Mouse (Mus musculus) liver, embryonic 11.5 days (tissue): Measurements from ENCODE around the gene Nme9. TPM values are rescaled to one million over a fixed set of nuclear protein-coding genes. Genes with fewer than 3 reads are reported as not detected.

Experiments
- ATAC-seq: fragments of 200-750 bp; cut with Nextera tagmentation; replicated peaks from 2 replicates; pipeline ENCODE4 v1.8.0; 2017; ENCODE audit warnings: moderate number of reproducible peaks, mild to moderate bottlenecking, moderate TSS enrichment, moderate library complexity; ENCODE audit not compliant: low FRiP score
- DNase-seq: peaks from one replicate; pipeline ENCODE4 v3.0.0-alpha.2; 2017; ENCODE audit warnings: low spot score
- H3K27ac ChIP-seq: fragments of 300-500 bp; sonication (generic); 2 replicates; pipeline ENCODE4 v1.5.1; 2014; ENCODE audit warnings: mild to moderate bottlenecking, low read depth, low read length, control low read depth
- H3K27me3 ChIP-seq: fragments of 300-500 bp; sonication (generic); replicated peaks from 2 replicates; pipeline ENCODE4 v1.6.1; 2014; ENCODE audit warnings: low read length, mixed read lengths; ENCODE audit not compliant: control insufficient read depth, insufficient read depth
- H3K36me3 ChIP-seq: fragments of 300-500 bp; sonication (generic); 2 replicates; pipeline ENCODE4 v1.6.1; 2014; ENCODE audit warnings: mild to moderate bottlenecking, low read length, moderate library complexity, mixed read lengths; ENCODE audit not compliant: control insufficient read depth, insufficient read depth
- H3K4me1 ChIP-seq: fragments of 300-500 bp; sonication (generic); replicated peaks from 2 replicates; pipeline ENCODE4 v1.6.1; 2014; ENCODE audit warnings: low read length, mixed read lengths; ENCODE audit not compliant: control insufficient read depth, insufficient read depth
- H3K4me2 ChIP-seq: fragments of 300-500 bp; sonication (generic); 2 replicates; pipeline ENCODE4 v1.6.1; 2014; ENCODE audit warnings: mild to moderate bottlenecking, control low read depth, moderate library complexity
- H3K4me3 ChIP-seq: fragments of 300-500 bp; sonication (generic); 2 replicates; pipeline ENCODE4 v1.5.1; 2014; ENCODE audit warnings: low read depth, low read length, control low read depth
- H3K9ac ChIP-seq: fragments of 300-500 bp; sonication (generic); 2 replicates; pipeline ENCODE4 v1.6.1; 2014; ENCODE audit warnings: low read depth, low read length, control low read depth
- H3K9me3 ChIP-seq: fragments of 300-500 bp; sonication (generic); 2 replicates; pipeline ENCODE4 v1.6.1; 2016; ENCODE audit warnings: low read length, inconsistent platforms, mixed read lengths; ENCODE audit not compliant: control insufficient read depth
- WGBS: fragments of 180-500 bp; shearing (Covaris S2); extraction: QIAGEN DNeasy Blood & Tissue Kit; methylation state at CpG from one replicate; pipeline ENCODE4 v1.1.7; 2014; 5-methylcytosine and 5-hydroxymethylcytosine counted together
- polyA plus RNA-seq: library from polyadenylated mRNA; unstranded; fragments of >200 nt; fragmentation: Nextera tagmentation; extraction: Ambion mirVana; gene quantifications from 2 replicates; pipeline ENCODE4 v1.2.1, GENCODE M21; 2014

The Nme9 gene
- polyA plus RNA-seq, 1 experiment from 2014 or later, result not detected

DNA sequence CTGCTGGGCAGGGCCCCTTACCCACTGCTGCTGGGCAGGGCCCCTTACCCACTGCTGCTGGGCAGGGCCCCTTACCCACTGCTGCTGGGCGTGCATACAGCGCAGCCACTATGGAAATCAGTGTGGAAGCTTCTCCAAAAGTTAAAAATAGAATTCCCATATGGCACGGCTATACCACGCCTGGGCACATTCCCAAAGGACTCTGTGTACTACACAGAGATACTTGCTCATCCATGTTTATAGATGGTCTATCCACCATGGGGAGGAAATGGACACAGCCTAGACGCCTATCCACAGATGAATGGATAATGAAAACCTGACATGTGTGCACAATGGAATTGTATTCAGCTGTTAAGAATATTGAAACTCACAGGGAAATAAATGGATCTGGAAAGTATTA, 10.3 kb upstream of the Nme9 start:
- WGBS, result 79% methylated on average over 5 of the region's 5 CpGs
- no peak overlapping the region for H3K27ac ChIP-seq
- DNase-seq, result no peak
- H3K9ac ChIP-seq, result no peak overlapping the region
- no peaks in the 10 kb centered on the region for H3K9me3 ChIP-seq
- no peak overlapping the region for H3K4me2 ChIP-seq
- 0 out of 2 replicates have a peak, but pooled peaks cover 2% of the 10 kb centered on the region for H3K4me1 ChIP-seq
- no peaks in the 10 kb centered on the region for H3K36me3 ChIP-seq
- no peak overlapping the region for H3K4me3 ChIP-seq
- no peak for ATAC-seq
- H3K27me3 ChIP-seq, result peaks cover 41% of the 10 kb centered on the region

DNA sequence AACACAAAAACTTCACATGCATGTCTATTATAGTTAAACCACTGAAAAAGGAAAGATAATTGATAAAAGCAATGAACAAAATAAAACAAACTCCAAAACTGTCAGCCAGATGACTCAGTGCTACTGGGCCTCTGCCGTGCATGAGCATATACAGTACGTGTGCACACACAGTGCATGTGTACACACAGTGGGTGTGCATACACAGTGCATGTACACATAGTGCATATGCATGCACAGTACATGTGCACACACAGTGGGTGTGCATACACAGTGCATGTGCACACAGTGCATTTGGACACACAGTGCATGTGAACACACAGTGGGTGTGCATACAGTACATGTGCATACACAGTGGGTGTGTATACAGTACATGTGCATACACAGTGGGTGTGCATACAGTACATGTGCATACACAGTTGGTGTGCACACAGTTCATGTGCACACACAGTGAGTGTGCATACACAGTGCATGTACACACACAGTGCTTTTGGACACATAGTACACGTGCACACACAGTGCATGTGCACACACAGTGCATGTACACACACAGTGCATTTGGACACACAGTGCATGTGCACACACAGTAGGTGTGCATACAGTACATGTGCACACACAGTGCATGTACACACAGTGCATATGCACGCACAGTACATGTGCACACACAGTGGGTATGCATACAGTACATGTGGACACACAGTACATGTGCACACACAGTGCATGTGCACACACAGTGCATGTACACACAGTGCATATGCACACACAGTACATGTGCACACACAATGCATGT, 9.4 kb upstream of the Nme9 start:
- H3K36me3 ChIP-seq, result no peaks in the 10 kb centered on the region
- no peak overlapping the region for H3K27ac ChIP-seq
- no peak overlapping the region for H3K4me2 ChIP-seq
- H3K4me3 ChIP-seq, result no peak overlapping the region
- ATAC-seq (no peak; the same call in 1 of the 2 replicates), DNase-seq (no peak)
- peaks cover 32% of the 10 kb centered on the region for H3K27me3 ChIP-seq
- no peak overlapping the region for H3K9ac ChIP-seq
- no peaks in the 10 kb centered on the region for H3K9me3 ChIP-seq
- 0 out of 2 replicates have a peak, but pooled peaks cover 2% of the 10 kb centered on the region for H3K4me1 ChIP-seq
- WGBS, result 91% methylated on average over 4 of the region's 4 CpGs

DNA sequence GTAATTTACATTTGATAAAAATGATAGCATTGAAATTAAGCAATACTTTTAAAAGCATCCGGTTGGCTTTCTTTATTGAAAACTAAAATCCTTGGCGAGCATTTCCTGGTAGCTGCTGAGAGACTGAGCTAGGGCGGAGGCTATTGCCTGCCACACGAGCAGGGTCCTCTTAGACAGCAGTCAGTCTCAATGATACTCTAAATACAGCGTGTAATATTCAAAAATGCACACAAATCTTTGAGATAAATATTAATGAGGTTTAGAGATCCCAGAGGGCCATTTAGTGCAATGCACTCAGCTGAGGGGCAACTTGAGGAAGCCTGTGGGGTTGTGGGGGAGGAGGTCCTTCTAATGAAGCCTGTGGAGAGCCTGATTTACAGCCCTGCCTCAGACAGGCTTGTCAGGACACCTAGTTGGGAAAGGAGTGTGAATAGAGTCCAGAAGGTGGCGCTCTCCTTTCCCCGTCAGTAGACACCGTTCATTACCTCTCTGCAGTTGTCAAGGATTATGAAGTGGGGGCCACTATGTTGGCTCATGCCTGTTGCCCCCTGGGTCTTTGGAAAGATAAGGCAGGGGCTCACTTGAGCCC, 6.6 kb upstream of the Nme9 start:
- H3K27ac ChIP-seq, result no peak overlapping the region
- no peak overlapping the region for H3K9ac ChIP-seq
- no peak for DNase-seq
- no peaks in the 10 kb centered on the region for H3K9me3 ChIP-seq
- H3K36me3 ChIP-seq, result no peaks in the 10 kb centered on the region
- no peak overlapping the region for H3K4me2 ChIP-seq
- H3K4me3 ChIP-seq, result no peak overlapping the region
- no peak for ATAC-seq
- 36% methylated on average over 8 of the region's 8 CpGs for WGBS
- peaks cover 8% of the 10 kb centered on the region; the same call in 1 of the 2 replicates for H3K27me3 ChIP-seq
- no peaks in the 10 kb centered on the region for H3K4me1 ChIP-seq

DNA sequence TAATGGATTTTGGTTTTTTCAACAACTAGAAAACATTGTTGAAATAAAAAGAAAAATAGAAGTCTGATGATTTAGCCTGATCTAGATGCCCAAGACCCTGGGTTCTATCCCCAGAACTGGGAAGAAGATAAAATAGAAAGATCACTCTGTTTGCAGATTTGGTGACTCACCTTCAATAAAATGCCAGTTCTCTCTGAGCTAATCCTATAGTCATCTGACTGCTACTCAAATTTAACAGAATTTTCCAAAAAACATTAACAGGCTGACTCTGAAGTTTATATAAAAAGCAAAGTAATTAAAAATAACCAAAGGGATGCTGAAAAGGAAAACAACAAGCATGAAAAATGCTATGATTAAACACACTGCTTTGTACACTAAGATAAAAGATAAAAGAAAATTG, 5.0 kb upstream of the Nme9 start:
- Histone ChIP-seq H3K27me3 (peaks cover 9% of the 10 kb centered on the region; the same call in 1 of the 2 replicates), H3K4me3 (no peak overlapping the region), H3K4me2 (no peak overlapping the region), H3K9ac (no peak overlapping the region), H3K27ac (no peak overlapping the region), H3K36me3 (no peaks in the 10 kb centered on the region), H3K9me3 (no peaks in the 10 kb centered on the region), H3K4me1 (no peaks in the 10 kb centered on the region)
- DNase-seq, result no peak
- ATAC-seq, result no peak

DNA sequence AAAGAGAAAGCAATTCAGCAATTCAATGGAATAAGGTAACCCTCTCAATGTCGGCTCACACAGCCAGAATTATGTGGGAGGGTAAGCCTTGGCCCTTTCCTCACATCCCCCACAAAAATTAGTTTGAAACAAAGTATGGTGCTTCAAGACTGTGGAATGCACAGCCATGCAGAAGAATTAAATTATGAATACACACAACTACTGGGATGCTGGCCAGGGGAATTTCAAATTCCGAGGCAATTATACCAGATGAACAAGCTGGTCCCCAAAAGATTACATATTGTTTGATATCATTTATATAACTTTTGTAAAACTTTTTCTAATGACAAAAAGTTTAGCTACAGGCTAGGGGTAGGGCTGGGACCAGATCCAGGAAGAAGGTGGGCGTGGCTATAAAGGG, 4.0 kb upstream of the Nme9 start:
- no peak overlapping the region for H3K27ac ChIP-seq
- H3K27me3 ChIP-seq, result peaks cover 13% of the 10 kb centered on the region; the same call in 1 of the 2 replicates
- no peaks in the 10 kb centered on the region for H3K36me3 ChIP-seq
- H3K4me2 ChIP-seq, result no peak overlapping the region
- ATAC-seq (no peak), DNase-seq (no peak)
- no peaks in the 10 kb centered on the region for H3K9me3 ChIP-seq
- 70% methylated on average over 3 of the region's 3 CpGs for WGBS
- H3K4me1 ChIP-seq, result no peaks in the 10 kb centered on the region
- no peak overlapping the region for H3K9ac ChIP-seq
- no peak overlapping the region for H3K4me3 ChIP-seq

DNA sequence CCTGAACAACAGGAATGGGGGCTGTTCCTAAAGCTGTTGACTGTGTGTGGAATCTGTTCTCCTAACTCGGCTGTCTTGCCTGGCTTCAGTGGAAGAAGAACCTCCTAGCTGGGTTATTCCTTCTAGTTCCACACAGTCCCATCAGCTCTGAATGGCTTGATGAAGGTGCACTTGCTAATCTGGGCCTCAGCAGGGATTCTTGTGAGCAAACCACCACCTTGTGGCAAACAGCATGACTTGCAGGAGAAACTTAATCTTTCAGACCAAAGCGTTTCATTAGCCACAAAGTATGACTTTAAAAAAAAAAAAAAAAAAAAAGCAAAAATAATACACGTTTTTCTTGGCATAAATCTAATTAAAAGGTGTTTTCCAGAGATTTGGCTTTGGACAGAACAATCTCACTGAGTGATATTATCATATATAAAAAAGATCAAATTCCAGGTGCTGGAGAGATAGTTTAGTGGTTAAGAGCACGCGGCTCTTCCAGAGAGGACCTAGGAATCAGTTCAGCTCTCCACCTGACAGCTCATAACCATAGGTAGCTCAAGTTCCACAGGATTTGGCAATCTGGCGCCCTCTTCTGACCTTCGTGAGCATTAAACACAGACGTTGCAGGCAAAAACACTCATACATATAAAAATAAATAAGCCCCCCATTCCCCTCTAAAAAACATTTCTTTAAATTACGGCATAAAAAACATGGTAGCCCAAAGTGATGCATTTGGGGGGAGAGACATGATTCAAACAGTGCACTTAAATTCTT, 1.2 kb upstream of the Nme9 start:
- Histone ChIP-seq H3K4me1 (no peaks in the 10 kb centered on the region), H3K4me3 (no peak overlapping the region), H3K9ac (no peak overlapping the region), H3K36me3 (no peaks in the 10 kb centered on the region), H3K27me3 (peaks cover 10% of the 10 kb centered on the region), H3K9me3 (no peaks in the 10 kb centered on the region), H3K4me2 (no peak overlapping the region), H3K27ac (no peak overlapping the region)
- no peak for DNase-seq
- ATAC-seq, result no peak
- 31% methylated on average over 9 of the region's 9 CpGs for WGBS

DNA sequence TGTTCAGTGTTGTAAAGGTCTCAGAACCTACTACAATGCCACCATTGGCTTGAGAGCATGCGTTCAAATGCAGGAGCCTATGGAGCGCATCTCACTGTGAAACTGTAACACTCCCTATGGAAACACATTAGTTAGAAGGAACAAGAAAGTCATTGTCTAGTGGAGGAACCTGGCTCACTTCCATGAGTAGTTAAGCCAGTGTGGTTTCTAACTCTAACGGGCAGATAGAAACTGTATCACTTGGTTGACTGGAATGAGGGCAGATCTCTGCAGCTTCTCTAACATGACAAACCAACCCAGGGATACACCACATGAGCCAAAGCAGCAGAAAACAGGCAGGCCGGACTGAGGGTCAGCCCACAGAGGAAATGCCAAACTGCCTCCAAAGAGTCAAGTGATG, 2.9 kb downstream of the Nme9 start:
- no peak for ATAC-seq
- WGBS, result 85% methylated on average over 4 of the region's 4 CpGs
- Histone ChIP-seq H3K9me3 (no peaks in the 10 kb centered on the region), H3K27ac (no peak overlapping the region), H3K4me2 (no peak overlapping the region), H3K27me3 (peaks cover 10% of the 10 kb centered on the region), H3K9ac (no peak overlapping the region), H3K36me3 (no peaks in the 10 kb centered on the region), H3K4me3 (no peak overlapping the region), H3K4me1 (no peaks in the 10 kb centered on the region)
- no peak for DNase-seq

DNA sequence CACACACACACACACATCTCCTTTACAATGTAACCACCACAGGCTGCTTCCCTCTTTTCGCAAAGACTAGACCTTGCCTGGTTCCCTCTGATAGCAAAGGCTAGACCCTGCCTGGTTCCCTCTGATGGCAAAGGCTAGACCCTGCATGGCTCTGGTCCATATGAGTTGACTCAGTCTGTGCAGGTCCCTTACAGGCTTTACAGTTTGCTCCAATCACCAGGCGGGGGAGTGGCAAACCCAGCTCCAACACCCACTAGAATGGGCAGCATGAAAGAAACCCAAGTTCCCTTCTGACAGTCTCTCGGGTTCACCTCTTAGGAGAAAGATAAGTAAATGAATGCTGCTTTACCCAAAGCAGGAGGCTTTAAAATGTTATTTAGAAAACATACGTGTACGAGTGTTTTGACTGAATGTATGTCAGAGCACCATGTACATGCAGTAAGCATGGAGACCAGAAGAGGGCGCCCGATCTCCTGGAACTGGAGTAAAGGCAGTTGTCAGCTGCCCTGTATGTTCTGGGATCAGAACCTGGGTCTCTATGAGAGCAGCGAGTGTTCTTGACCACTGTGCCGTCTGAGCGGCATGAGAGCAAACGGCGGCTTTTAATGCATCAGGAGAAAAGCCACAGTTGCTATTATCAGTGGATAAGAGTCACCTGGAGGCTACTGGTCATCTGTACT, 7.4 kb downstream of the Nme9 start:
- Histone ChIP-seq H3K4me1 (no peaks in the 10 kb centered on the region), H3K4me3 (no peak overlapping the region), H3K9me3 (no peaks in the 10 kb centered on the region), H3K4me2 (no peak overlapping the region), H3K36me3 (no peaks in the 10 kb centered on the region), H3K9ac (no peak overlapping the region), H3K27me3 (no peaks in the 10 kb centered on the region), H3K27ac (no peak overlapping the region)
- DNase-seq, result peak; percentile 54
- no peak for ATAC-seq
- 28% methylated on average over 12 of the region's 12 CpGs for WGBS
